Mouse (Mus musculus): ENCODE measurements around the gene Abhd17a.

Abhd17a gene

DNA sequence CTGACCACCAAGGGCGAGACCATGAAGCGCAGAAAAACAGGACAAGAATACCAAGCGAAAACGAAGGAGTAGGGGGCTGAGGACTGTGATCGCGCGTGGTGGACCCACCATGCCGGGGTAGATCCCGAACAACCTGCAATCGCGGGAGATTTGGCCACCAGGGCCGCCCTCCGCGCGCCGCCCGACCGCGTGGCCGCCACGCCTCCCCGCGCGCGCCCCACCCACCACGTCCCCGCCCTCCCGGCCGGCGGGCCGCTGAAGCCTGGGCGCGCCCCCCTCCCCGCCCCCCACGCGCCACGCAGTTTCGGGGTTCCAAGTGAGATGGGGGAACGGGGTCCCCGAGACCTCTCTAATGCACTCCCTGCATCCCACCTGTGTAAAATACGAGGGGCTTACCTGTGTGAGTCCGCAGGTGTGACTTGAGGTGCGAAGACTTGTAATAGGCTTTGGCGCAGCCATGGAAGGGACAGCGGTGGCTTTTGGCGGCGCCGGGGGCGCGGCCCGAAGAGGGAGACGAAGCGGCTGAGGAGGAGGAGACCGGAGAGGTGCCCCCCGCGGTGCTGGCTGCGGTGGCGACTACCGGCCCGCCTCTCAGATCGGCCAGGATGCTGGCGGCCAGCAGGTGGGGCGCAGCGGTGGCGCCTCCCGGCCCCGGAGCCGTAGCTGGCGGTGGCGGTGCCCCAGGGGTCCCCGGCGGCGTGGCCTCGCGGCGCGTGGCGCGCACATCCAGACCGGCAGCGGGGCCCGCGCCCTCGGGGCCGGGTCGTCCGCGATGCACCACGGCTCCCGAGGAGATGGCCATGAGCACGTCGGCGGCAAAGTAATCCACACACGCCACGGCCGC is 13.6 kb downstream of the Abhd17a start:
- DNase-seq (ENCODE audit: low spot score): peak; percentile 41

DNA sequence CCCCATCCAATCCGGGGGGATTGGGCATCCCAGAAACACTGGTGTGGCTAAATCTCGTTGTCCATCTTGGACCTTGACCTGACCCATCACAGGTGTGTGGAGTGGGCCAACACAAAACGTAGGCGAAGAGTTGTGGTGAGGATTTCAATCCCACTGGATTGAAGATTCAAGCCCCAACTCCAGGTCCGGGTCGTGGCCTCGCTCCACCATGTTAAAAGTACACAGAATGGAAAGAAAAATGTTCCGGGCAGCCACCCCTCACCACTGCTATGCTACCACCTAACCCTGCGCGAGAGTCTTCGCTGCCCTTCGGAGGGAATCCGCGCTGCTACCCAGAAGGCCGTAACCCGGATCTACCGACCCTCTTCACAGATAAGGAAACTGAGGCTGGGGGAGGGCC is 14.2 kb downstream of the Abhd17a start:
- peak; percentile 19 for DNase-seq (ENCODE audit: low spot score)

DNA sequence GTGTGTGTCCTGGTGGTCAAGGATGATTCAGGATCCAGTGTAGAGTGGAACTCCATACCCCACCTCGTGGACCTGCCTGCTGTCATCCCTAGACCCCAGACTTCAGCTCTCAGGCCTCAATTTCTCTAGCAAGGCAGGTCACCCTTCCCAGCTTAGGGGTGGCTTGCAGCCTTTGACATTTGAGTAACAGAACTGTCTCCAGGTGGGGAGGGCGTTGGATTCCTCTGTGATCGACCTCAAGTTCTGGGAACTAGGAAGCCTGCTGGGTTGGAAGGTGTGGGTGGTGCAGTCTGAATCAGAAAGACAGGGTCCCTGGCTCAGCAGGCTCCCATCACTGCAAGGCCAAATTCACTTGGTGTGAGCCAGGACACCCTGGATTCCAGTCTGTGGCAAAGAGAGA is 15.2 kb downstream of the Abhd17a start:
- DNase-seq (ENCODE audit: low spot score): no peak

DNA sequence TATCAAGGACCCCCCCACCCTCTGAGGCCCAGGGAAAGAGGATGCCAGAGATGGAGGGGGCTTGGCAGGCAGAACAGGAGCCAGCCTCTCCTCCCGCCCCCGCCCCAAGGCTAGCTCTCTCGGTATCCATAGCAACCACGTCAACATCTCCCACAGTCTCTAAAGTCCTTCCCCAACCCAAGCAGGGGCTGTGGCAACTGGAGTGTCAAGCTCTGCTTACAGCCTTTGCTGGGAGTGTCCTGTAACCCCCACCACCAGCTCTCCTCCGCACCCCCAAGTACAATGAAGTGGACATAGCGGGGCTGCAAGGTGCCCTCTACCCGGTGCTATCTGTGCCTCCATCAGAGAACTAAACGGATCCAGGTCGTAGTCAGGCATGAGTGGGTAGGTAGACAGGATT is 16.2 kb downstream of the Abhd17a start:
- DNase-seq (ENCODE audit: low spot score): peak; percentile 43

DNA sequence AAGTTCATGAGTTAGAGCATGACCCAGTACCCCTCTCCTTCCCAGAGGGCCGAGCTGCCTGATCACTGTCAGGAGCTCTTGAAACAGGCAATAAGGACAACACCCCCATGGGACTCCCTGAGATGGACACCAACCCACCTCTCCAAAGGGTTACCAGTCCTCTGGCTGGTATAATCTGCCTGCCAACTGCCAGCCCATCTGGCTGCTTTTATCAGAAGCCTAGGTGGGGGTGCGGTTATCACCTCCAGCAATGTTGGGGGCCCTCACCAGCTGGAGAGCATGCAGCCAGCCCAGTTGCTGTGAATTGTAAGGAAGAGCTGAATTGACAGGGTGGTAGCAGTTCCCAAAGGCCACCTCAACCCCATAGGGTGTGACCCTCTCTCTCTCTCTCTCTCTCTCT is 17.7 kb downstream of the Abhd17a start:
- no peak for DNase-seq (ENCODE audit: low spot score)

DNA sequence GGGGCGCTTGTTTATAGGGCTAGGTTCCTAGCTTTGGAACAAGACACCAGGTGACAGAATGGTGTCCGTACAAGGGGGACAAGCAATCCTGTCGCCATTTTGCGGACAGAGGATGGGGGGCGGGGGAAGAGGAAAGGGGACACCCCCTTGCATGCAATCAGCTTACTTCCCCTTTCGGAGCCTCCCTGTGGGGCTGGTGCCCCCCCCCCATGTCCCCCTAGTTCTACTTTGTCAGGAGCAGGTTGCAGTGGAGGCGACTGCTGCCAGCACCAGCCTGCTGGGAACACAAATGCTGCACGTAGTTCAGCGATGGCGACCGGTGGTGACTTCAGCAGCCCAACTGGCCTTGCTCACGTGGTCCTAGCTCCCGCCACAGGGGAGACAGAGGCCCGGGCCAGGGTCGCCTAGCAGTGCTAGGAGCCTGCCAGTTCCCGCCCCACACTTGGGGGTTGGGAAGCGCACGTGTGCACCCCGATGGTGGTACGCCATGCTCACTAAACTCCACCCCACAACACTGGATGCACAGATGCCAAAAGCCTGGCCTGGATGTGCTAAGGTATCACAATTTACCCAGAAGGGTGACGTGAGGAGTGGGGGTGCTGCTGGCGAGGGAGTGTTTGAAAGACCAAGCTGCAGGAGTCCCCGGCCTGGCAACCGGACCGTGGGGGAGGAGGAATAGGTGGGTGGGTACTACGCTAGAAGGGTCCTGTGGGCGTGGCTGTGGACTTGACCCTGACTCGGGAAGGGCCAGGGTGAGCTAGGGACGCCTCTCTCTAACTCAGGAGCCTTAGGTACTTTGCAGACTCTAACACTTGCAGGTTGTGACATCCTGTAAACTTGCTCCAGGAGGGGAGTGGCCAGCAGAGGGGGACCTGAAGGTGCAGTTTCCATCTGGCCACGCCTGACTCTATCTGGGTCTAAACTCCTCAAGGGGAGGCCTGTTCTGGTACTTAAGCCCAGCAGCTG is 19.0 kb downstream of the Abhd17a start:
- DNase-seq (ENCODE audit: low spot score): peak; percentile 57

DNA sequence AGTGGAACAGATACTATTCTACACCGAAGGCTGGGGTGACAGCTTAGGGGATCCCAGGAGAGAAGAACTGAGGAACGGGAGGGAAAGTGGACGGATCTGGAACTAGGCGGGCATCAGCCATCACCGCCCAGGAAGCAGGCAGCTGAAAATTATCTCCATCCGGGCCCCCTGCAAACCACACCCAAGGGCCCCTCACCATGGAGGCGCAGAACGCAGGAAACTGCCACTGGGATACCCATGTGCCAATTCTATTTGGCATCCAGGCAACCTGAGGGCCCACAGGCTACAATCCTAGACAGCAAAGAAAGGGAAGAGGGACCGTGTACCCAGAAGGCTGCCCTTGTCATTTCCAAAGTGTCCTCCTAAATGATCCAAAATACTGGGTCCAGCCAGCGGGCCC is 19.7 kb downstream of the Abhd17a start:
- DNase-seq (ENCODE audit: low spot score): no peak

DNA sequence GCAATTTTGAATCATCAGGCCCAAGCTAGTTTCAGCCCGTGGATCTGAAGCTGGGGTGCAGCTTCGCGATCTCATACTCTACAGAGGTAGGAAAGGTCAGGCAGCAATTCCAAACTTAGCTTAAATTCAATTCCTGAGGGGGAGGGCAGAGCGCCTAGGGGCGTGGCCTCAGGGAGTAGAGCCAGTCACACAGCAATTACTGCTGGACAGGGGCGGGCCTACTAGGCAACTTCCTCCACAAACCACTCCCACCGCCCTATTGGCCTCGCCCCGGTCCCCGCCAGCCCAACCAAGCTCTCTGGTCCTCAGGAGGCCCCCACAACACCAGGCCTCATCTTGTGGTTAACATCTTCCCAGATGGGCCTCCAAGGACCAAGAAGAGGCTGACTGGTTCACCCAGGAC is 20.5 kb downstream of the Abhd17a start:
- DNase-seq (ENCODE audit: low spot score): peak; percentile 79

DNA sequence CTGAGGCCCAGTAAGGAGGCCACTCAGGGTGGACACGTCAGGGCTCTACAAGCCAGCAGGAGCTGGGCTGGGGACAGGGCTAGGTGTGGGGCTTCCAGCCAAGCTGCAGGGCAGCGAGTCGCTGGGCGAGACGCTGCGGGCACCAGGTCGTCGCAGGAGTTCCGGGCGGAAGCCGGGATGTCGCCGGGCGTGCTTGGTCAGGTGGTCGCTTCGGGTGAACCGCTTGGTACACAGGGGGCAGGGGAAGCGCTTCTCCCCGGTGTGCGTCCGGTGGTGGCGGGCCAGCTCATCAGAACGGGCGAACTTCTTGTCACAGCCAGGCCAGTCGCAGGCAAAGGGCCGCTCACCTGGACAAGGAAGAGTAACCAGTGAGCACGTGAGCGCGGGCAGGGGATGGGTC is 21.3 kb downstream of the Abhd17a start:
- no peak for DNase-seq (ENCODE audit: low spot score)

DNA sequence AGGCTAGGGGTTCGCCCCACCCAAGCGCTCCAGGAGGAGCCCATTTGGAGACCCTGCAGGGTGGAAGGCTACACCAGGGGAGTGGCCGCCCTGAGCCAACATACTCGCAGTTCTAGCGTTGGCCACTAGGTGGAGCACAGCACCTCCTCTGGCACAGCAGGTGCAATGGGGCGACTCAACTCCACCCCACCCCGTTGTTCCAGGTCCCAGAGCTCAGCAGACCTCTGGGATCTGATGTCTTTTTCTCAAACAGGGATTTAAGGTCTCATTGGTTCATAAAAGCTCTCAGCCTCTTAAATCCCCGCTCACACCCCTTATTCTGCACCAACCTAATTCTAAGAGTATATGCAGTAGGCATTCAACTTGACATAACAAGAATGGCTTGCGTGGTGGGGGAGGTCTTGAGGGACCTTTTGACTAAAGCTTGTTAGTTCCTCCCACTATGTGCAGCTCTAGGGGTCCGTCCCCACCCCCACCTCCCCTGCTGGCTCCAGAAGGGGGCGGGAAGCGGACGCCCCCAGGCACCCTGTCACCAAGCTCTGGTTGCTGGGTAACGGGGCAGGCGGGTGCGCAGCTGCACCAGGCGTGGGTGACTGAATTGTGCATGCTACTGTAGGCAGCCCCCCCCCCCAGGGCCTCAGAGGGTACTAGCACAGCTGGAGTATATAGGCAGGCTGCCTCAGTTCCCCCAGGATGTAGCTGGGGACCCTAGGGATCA is 23.6 kb downstream of the Abhd17a start:
- peak; percentile 92 for DNase-seq (ENCODE audit: low spot score)

DNA sequence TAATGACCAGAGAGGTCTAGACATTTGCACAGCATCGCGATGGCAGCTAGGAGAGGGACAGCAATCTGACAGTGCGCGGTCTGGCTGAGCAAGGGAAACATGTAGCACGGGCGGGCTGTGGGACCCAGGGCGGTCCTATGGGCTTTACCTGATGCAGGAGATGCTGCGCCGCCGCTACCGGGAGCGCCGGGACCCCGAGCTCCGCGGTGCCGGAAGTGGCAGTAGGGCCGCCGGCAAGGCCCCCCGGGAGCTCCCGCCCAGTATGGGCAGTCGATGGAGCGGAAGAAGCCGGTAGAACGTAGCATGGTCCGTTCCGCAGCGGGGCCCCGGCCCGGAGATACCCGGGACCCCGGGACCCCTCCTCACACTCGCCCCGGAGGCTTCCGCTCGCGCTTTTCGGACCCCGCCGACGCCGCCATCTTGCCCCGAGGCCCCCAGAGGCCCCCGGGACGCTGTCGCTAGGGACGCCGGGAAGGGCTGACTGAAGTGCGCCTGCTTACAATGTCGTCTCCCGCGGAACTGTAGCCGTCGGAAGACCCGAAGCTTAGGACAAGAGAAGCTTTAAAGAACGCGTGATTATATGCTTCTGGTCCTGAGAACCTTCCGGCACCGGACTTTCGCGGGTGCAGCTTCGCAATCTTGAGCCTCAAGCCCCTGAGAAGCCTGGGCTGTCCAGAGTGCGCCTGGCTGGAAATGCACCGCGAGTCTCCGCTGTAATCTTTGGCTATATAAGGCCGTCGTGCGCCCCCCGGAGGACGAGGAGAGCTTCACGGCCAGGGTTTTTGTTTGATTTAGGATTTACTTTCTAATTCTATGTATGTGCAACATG is 28.8 kb downstream of the Abhd17a start, which contains the start of gene Rexo1:
Rexo1 (minus strand) TSS at position 445 of the 829 bp plus-strand sequence.
- peak; percentile 96 for DNase-seq (ENCODE audit: low spot score)

DNA sequence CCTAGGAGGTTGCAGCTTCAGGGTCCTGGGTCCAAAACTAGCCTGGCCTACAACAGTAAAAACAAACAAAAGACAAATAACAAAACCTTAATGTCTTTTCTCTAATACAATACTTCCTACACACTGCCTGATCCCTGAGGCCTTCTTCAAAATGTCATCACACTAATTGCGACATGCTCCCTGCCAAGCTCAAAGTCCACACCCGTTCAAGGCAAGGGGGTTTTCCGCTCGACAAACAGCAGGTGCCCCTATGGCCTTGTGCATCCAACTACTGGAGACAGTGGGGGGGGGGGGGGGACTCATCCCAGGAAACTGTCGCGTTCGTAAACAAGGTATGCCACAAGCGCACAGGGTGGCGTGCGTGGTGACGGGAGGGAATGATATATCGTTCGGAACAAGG is 29.5 kb downstream of the Abhd17a start:
- no peak for DNase-seq (ENCODE audit: low spot score)

DNA sequence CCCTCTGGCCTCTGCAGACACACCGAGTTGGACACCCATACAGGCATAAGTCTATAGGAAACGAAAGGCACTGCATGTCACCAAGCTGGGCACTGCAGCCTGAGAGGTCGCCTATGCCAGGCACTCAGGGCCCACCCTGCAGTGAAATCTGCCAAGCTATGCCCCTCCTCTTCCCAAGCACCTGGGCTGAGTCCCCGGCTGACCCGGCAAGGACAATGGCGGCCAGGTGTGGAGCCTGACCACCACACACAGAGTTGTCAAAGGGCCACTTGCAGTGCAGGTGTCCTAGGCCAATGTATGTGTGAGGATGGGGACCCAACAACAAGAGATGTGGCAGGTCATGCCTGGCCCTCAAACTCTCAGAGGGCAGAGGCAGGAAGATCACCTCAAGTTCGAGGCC is 30.7 kb downstream of the Abhd17a start:
- no peak for DNase-seq (ENCODE audit: low spot score)

DNA sequence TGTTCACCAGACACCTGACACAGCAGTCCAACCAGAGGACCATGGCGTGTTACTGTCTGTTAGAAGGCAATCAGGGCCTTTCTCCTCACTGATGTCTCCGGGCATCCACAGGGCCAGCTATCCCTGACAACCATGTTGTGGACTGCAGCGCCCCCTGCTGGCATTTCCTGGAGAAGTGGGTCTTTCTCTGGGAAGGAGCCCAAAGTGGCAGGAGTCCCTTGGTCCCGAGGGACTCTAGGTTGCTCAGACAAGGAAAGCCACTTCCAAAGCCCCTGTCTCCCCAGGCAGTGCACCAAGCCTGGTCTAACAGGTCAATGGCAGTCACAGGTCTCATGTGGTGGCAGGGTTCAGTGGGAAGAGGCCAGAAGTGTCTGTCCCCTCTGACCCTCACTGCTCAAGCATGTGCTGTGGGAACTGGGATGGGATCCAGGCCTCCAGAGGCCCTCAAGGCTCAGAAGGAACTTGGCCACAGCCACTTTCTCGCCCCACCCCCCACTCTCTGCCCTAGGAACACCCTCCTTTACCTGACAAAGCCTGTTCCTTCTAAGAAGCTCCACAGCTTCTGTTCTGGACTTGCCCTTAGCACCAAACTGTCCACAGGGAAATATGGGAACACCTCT is 32.7 kb downstream of the Abhd17a start:
- DNase-seq (ENCODE audit: low spot score): peak; percentile 75

DNA sequence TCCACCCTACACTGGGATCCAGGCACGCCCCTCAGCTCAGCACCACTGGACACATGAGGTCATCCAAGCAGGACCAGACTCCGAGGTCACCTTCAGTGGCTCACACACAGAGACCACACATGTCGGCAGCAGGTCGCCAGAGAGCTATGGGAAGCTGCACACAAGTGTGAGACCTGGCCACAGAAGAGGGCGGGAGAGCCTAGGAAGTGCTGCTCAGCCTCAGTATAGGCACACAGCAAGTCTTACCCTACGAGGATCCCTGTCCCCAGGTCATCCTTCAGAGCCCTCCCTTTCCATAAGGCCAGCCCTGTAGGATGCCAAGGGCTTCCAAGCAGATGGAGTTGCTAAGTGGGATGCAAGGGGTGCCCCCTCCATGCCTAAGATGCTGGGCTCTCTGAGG is 36.1 kb downstream of the Abhd17a start:
- no peak for DNase-seq (ENCODE audit: low spot score)

DNA sequence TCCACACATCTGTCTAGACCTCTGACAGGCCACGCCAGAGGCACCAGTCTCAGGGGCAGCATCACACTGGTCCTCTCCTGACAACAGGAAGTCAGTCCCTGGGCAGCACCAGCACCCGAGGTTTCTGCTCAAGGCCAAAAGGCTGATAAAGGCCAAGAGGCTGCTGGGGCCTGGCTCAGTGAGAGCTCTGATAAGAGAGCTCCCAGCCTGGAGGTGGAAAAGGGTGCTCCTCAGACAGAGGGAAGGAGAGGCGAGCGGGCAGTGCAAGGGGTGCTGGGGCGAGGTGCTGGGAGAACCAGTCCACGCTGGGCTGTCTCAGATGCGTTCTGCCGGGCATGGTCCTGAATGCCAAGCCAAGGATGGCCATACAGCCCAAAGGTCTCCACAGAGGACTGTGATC is 36.6 kb downstream of the Abhd17a start:
- DNase-seq (ENCODE audit: low spot score): no peak

DNA sequence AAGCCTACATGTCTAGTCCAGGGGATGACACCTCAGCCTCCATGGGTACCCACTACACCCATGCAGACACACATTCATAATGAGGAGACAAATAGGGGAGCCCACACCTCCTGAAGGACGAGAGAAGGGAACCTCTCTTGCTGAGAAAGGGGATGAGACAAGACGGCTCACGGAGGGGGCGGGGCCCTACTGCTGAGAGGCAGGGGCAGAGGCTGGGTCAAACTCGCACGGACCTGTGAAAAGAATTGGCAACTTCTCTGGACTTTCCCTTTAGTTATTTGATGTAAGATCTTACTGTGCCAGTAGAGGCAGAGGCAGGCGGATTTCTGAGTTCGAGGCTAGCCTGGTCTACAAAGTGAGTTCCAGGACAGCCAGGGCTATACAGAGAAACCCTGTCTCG is 37.8 kb downstream of the Abhd17a start:
- DNase-seq (ENCODE audit: low spot score): no peak

DNA sequence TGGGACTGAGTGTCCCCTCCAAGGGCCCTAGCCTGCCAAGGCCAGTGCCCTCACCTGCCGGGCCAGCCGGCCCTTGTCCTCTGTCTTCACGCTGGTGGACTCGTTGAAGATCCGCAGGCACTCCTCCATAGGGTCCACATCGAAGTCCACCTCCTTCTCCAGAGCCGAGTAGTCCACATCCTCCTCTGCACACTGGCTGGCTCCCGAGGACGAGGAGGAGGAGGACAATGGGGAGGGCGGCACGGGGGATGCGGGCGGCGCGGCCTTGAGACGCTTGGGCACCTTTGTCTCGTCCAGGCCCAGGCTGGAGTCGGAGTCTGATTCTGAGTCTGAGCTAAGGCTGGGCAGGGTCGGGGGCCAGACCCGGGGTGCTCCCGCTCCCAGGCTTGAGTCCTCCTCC is 40.9 kb downstream of the Abhd17a start:
- no peak for DNase-seq (ENCODE audit: low spot score)

DNA sequence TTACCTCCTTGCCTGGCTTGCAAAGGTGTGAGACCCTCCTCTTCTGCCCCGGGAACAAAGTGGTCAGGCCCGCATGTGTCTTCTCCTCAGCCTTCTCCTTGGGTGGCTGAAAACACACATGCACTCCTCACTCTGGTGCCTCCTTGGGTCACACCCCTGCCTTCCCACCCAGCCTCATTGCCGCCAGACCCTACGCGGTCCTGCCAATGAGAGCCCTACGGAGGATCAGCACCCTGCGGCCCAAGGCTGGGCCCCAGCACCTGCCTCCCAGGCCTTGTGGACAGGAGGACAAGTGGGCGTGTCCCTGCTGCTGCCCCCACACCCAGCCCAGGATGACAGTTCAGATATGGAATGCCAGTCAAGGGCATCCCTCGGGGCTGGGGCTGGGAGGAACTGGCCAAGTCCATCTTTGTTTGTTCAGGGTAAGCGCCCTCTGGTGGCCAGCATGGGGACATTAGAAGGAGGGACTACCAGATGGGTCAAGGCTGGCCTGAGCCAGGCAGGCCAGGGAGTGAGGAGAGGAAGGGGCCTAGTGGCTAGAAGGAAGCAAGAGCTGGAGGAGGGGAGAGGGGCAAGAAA is 41.6 kb downstream of the Abhd17a start:
- peak; percentile 72 for DNase-seq (ENCODE audit: low spot score)

DNA sequence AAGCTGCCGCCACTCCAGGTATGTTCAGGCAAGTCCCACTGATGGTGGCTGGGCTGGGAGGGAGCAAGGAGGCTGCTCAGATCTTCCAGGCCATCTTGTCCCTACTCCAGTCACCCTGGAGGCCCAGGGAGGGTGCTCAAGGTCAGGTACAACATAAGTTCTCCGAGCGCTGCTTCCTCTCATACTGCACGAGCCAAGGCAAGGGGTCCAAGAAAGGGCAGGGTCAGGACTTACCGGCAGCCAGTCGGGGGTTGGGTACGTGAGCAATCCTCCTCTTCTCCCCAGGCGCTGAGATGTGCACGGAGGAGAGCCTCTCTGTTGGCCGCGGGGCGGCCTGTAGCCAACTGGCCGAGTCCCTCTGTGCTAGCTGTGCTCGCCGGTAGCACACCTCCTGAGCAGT is 42.6 kb downstream of the Abhd17a start:
- DNase-seq (ENCODE audit: low spot score): no peak

DNA sequence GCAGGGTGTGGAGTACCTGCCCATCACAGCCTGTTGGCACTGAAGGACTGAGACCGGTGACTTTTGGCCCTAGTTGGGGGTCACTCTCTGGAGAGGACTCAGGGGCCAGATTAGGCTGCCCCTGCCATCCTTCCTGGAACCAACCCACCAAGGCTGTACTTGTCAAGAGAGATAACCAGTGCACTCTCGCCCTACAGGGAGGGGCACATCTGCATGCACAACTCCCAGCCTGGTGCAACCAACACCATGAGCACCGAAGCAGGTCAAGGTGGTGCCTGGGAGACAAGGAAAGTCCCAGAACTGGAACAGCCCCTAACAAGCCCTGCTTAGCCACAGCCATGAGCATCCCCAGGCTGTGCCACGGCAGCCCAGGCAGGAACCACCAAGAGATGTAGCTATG is 43.2 kb downstream of the Abhd17a start:
- no peak for DNase-seq (ENCODE audit: low spot score)

All from embryo, embryonic 10 days (tissue).